Mouse (Mus musculus): ENCODE measurements around the gene Vps33b.
A peak's percentile ranks its signal among the peaks of the same experiment; 100 is the strongest.
"Not testable (repeated sequence)": the region's sequence is repeated elsewhere in the genome, so short reads cannot be mapped to it uniquely, and the experiment has no call there.

Vps33b gene

GRCm38 (mm10) chr7:80319846-80320496 is 50.5 kb downstream of the Vps33b start:
- no peak for DNase-seq (ENCODE audit: low read depth, low spot score)

GRCm38 (mm10) chr7:80323336-80323735 is 53.9 kb downstream of the Vps33b start:
- DNase-seq (ENCODE audit: low read depth, low spot score) = no peak

GRCm38 (mm10) chr7:80324043-80324815 is 54.8 kb downstream of the Vps33b start, which contains the start of gene Rccd1:
Rccd1 (minus strand) TSS chr7:80324454.
- DNase-seq (ENCODE audit: low read depth, low spot score) = peak; percentile 94

- not testable (repeated sequence) for DNase-seq (ENCODE audit: low read depth, low spot score)
These were observed 55.3 kb downstream of the Vps33b start for GRCm38 (mm10) chr7:80324816-80325119.

- no peak for DNase-seq (ENCODE audit: low read depth, low spot score)
These were observed 55.9 kb downstream of the Vps33b start for GRCm38 (mm10) chr7:80325292-80325868.

GRCm38 (mm10) chr7:80326076-80326475 is 56.6 kb downstream of the Vps33b start:
- DNase-seq (ENCODE audit: low read depth, low spot score) = no peak

GRCm38 (mm10) chr7:80330278-80330677 is 60.8 kb downstream of the Vps33b start:
- DNase-seq (ENCODE audit: low read depth, low spot score) = no peak

GRCm38 (mm10) chr7:80331433-80331832 is 62.0 kb downstream of the Vps33b start:
- no peak for DNase-seq (ENCODE audit: low read depth, low spot score)

- no peak for DNase-seq (ENCODE audit: low read depth, low spot score)
These were observed 65.4 kb downstream of the Vps33b start for GRCm38 (mm10) chr7:80334848-80335247.

- no peak for DNase-seq (ENCODE audit: low read depth, low spot score)
These were observed 67.5 kb downstream of the Vps33b start for GRCm38 (mm10) chr7:80336932-80337331.

- DNase-seq (ENCODE audit: low read depth, low spot score) = peak; percentile 67
These were observed 69.9 kb downstream of the Vps33b start for GRCm38 (mm10) chr7:80339371-80339770.

GRCm38 (mm10) chr7:80339793-80340628 is 70.6 kb downstream of the Vps33b start:
- DNase-seq (ENCODE audit: low read depth, low spot score) = peak; percentile 98

GRCm38 (mm10) chr7:80340793-80341192 is 71.3 kb downstream of the Vps33b start, which contains the start of gene Unc45a:
Unc45a (minus strand) TSS chr7:80341005.
- peak; percentile 86 for DNase-seq (ENCODE audit: low read depth, low spot score)
